Mouse (Mus musculus) liver, postnatal 0 days (tissue): ENCODE results near the gene Il5ra. TPM values are rescaled to one million over a fixed set of nuclear protein-coding genes. Genes with fewer than 3 reads are reported as not detected.

ENCODE experiments used
- ATAC-seq: fragments of 200-750 bp; cut with Nextera tagmentation; 2 replicates; pipeline ENCODE4 v1.8.0; 2017; ENCODE audit warnings: mild to moderate bottlenecking, moderate library complexity
- DNase-seq: peaks from one replicate; pipeline ENCODE4 v3.0.0-alpha.2; 2016
- H3K27ac ChIP-seq: fragments of 300-500 bp; sonication (generic); 2 replicates; pipeline ENCODE4 v1.5.1; 2014; ENCODE audit warnings: antibody characterized with exemption, moderate library complexity, mild to moderate bottlenecking, low read depth
- H3K27me3 ChIP-seq: fragments of 300-500 bp; sonication (generic); 2 replicates; pipeline ENCODE4 v1.6.1; 2014; ENCODE audit warnings: low read length, control low read depth, mixed read lengths; ENCODE audit not compliant: insufficient read depth
- H3K36me3 ChIP-seq: fragments of 300-500 bp; sonication (generic); replicated peaks from 2 replicates; pipeline ENCODE4 v1.6.1; 2014; ENCODE audit warnings: mild to moderate bottlenecking, control low read depth, low read length, moderate library complexity, mixed read lengths; ENCODE audit not compliant: insufficient read depth
- H3K4me1 ChIP-seq: fragments of 300-500 bp; sonication (generic); 2 replicates; pipeline ENCODE4 v1.6.1; 2014; ENCODE audit warnings: antibody characterized with exemption, mild to moderate bottlenecking, control low read depth; ENCODE audit not compliant: insufficient read depth
- H3K4me2 ChIP-seq: fragments of 300-500 bp; sonication (generic); 2 replicates; pipeline ENCODE4 v1.6.1; 2014; ENCODE audit warnings: low read depth, mild to moderate bottlenecking, low read length, moderate library complexity, mixed read lengths
- H3K4me3 ChIP-seq: fragments of 300-500 bp; sonication (generic); 2 replicates; pipeline ENCODE4 v1.5.1; 2014; ENCODE audit warnings: low read depth, low read length
- H3K9ac ChIP-seq: fragments of 300-500 bp; sonication (generic); replicated peaks from 2 replicates; pipeline ENCODE4 v1.6.1; 2014; ENCODE audit warnings: mild to moderate bottlenecking, moderate library complexity
- H3K9me3 ChIP-seq: fragments of 300-500 bp; sonication (generic); 2 replicates; pipeline ENCODE4 v1.6.1; 2016; ENCODE audit warnings: mild to moderate bottlenecking, control low read depth, low read length, mixed read lengths
- CTCF ChIP-seq: sonication (generic); IDR thresholded peaks from 2 replicates; pipeline ENCODE4 v1.5.1; 2016; ENCODE audit warnings: antibody characterized with exemption, low read depth
- EP300 ChIP-seq: IDR thresholded peaks from 2 replicates; pipeline ENCODE4 v1.6.1; 2016; ENCODE audit warnings: antibody characterized with exemption, low read depth, mild to moderate bottlenecking
- WGBS: fragments of 180-500 bp; shearing (Covaris S2); extraction: QIAGEN DNeasy Blood & Tissue Kit; methylation state at CpG from one replicate; pipeline ENCODE4 v1.1.7; 2014; ENCODE audit not compliant: insufficient replicate concordance; 5-methylcytosine and 5-hydroxymethylcytosine counted together
- polyA plus RNA-seq: library from polyadenylated mRNA; unstranded; fragments of >200 nt; fragmentation: Nextera tagmentation; extraction: Ambion mirVana; gene quantifications from 2 replicates; pipeline ENCODE4 v1.2.1, GENCODE M21; 2015

The Il5ra gene
- polyA plus RNA-seq, result 0.09 and 0.12 TPM in 2 replicates

DNA sequence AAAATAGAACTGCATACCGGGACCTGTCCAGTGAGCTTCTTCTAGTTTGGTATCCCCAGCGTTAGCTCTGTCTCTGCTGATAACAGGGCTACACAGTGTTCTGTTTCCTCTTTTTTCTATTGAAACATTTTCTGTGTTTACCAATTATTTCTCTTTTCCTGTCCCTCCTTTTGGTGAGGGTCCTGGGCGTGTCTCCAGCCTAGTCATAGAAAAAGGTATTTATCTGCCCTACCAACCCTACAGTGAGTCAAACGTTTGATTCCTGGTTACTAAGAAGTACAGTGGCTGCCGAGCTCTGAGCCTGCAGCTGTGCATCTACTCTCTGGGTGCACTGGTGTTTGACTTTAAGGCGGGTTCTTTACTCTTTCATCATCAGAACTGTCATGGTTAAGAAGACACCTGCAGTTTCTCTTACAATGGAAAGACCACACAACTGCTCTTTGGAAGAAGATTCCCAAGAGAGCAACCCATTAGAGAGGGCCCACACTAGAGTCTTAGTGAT lies at the start of gene Il5ra:
Il5ra (minus strand) TSS at position 151 of the 502 bp plus-strand sequence.
- Histone ChIP-seq H3K27me3 (no peaks in the 10 kb centered on the region), H3K9ac (no peak within 1 kb of the TSS), H3K4me2 (no peak within 1 kb of the TSS; the same call in 1 of the 2 replicates), H3K36me3 (no peaks in the 10 kb centered on the region), H3K4me1 (no peaks in the 10 kb centered on the region), H3K4me3 (no peak within 1 kb of the TSS), H3K27ac (no peak within 1 kb of the TSS; the same call in 1 of the 2 replicates), H3K9me3 (no peaks in the 10 kb centered on the region)
- WGBS, result 24% methylated on average over 6 of the region's 6 CpGs
- TF ChIP-seq CTCF (no peak), EP300 (no peak)
- ATAC-seq, result peak; percentile 55
- DNase-seq, result no peak

- WGBS, result 50% methylated on average over 13 of the region's 13 CpGs
- no peaks in the 10 kb centered on the region for H3K9me3 ChIP-seq
- ATAC-seq, result no peak
- H3K9ac ChIP-seq, result peak overlapping the region; percentile 26; the same call in 1 of the 2 replicates
- peak overlapping the region; percentile 18; the same call in 1 of the 2 replicates for H3K4me3 ChIP-seq
- peak overlapping the region; percentile 55 for H3K4me2 ChIP-seq
- no peak for DNase-seq
- no peaks in the 10 kb centered on the region for H3K27me3 ChIP-seq
- H3K27ac ChIP-seq, result peak overlapping the region; percentile 29; the same call in 1 of the 2 replicates
- TF ChIP-seq EP300, result no peak
- no peak for TF ChIP-seq CTCF
- H3K4me1 ChIP-seq, result peaks cover 11% of the 10 kb centered on the region
- H3K36me3 ChIP-seq, result peaks cover 34% of the 10 kb centered on the region
Measured at GRCm38 (mm10) chr6:106794094-106794814, 45.4 kb upstream of the Il5ra start.

DNA sequence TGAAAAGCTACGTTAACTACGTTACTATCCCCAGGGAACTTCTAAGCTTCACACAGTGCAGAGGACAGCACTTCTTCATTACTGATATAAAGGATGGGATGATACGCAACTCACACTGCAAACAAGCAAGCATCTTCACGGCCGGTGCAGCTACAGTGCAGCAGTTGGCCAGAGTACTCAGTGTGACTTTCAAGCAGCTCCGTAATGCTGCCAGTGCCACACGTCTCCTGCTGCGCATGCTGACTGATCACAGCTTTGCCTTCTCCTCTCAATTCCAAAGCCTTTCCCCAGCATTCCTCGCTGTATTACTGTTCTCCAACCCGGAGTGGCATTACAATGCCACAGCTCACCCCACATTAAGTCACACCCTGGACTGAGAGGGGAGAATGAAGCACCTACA lies 44.8 kb upstream of the Il5ra start:
- Histone ChIP-seq H3K27me3 (no peaks in the 10 kb centered on the region), H3K4me2 (peak overlapping the region; percentile 55)
- DNase-seq, result no peak

GRCm38 (mm10) chr6:106793088-106793487 lies 44.3 kb upstream of the Il5ra start:
- H3K4me2 ChIP-seq, result no peak overlapping the region
- no peaks in the 10 kb centered on the region for H3K9me3 ChIP-seq
- no peak overlapping the region for H3K27ac ChIP-seq
- TF ChIP-seq EP300, result no peak
- no peak for TF ChIP-seq CTCF
- DNase-seq (no peak), ATAC-seq (no peak)
- 84% methylated on average over 7 of the region's 7 CpGs for WGBS
- H3K27me3 ChIP-seq, result no peaks in the 10 kb centered on the region
- peaks cover 45% of the 10 kb centered on the region for H3K36me3 ChIP-seq
- no peaks in the 10 kb centered on the region; the same call in 1 of the 2 replicates for H3K4me1 ChIP-seq
- no peak overlapping the region for H3K9ac ChIP-seq
- H3K4me3 ChIP-seq, result no peak overlapping the region

More for the DNA sequence above, 44.8 kb upstream of the Il5ra start:
- no peaks in the 10 kb centered on the region for H3K9me3 ChIP-seq
- no peak for ATAC-seq
- TF ChIP-seq EP300 (no peak), CTCF (no peak)
- H3K27ac ChIP-seq, result no peak overlapping the region
- no peak overlapping the region for H3K9ac ChIP-seq
- H3K36me3 ChIP-seq, result peaks cover 40% of the 10 kb centered on the region
- WGBS, result 90% methylated on average over 10 of the region's 10 CpGs
- 0 out of 2 replicates have a peak overlapping the region, but pooled peaks have one; percentile 18 for H3K4me3 ChIP-seq
- peaks cover 5% of the 10 kb centered on the region for H3K4me1 ChIP-seq

DNA sequence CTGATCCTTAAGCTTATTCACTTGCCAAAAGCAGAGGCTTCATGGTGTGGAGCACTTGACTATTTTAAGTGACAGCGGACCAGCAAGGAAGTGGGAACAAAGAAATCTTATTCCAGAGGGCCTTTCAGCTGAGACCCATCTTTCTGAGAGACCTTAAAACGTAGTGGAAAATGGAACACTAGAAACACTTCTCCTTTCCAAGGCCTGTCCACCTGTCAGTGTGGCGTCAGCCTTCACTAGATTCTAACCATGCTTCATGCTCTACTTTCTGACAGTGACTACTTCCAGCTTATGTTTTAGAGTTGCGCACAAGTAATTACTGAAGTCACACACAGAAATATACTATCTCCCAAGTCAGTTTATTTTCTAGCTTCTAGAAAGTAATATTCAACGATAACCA lies 43.6 kb upstream of the Il5ra start:
- Histone ChIP-seq H3K36me3 (peaks cover 50% of the 10 kb centered on the region), H3K27me3 (no peaks in the 10 kb centered on the region), H3K9ac (no peak overlapping the region), H3K9me3 (no peaks in the 10 kb centered on the region), H3K27ac (no peak overlapping the region), H3K4me2 (no peak overlapping the region), H3K4me3 (no peak overlapping the region), H3K4me1 (no peaks in the 10 kb centered on the region)
- ATAC-seq, result no peak
- no peak for DNase-seq
- 80% methylated on average over 5 of the region's 5 CpGs for WGBS
- TF ChIP-seq CTCF (no peak), EP300 (no peak)

DNA sequence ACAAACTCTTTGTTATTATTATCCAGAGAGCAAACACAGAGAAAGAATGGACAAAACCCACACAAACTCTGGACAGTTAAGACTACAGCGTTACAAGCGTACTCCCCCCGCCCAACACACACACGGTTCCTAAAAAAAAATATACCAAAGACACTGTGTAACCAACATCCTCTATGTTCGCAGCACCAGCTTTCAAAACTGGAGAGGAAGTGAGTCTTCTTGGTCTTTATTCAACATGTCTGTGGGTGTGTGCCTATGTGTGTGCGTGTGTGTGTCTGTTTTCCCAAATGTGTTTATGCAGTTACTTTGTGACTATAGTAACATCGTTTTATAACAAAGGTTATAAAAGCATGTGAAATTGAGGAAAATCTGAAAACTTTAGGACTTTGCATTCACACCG lies 42.6 kb upstream of the Il5ra start:
- no peak for ATAC-seq
- WGBS, result 80% methylated on average over 8 of the region's 8 CpGs
- TF ChIP-seq CTCF, result no peak
- TF ChIP-seq EP300, result no peak
- no peak overlapping the region for H3K9ac ChIP-seq
- H3K27me3 ChIP-seq, result no peaks in the 10 kb centered on the region
- no peak overlapping the region for H3K4me3 ChIP-seq
- no peak overlapping the region for H3K27ac ChIP-seq
- DNase-seq, result no peak
- H3K9me3 ChIP-seq, result no peaks in the 10 kb centered on the region
- H3K4me2 ChIP-seq, result no peak overlapping the region
- peaks cover 59% of the 10 kb centered on the region for H3K36me3 ChIP-seq
- no peaks in the 10 kb centered on the region for H3K4me1 ChIP-seq
